Mouse (Mus musculus) Patski (cell line): ENCODE data around the gene St8sia2. TPM values are rescaled to one million over a fixed set of nuclear protein-coding genes. Genes with fewer than 3 reads are reported as not detected.
A peak's percentile ranks its signal among the peaks of the same experiment; 100 is the strongest.

Experiments used
- ATAC-seq: fragments of 100-300 bp; one replicate; pipeline ENCODE4 v1.8.0; 2021
- CTCF ChIA-PET: fragments of 350-600 bp; sonication (Branson Sonifier 250); formaldehyde crosslinking; loops from one replicate; lab custom pipeline; 2022; ENCODE audit warnings: inconsistent platforms; lab: Charles Lee
- POLR2A ChIA-PET: fragments of 350-600 bp; sonication (Branson Sonifier 250); formaldehyde crosslinking; loops from one replicate; lab custom pipeline; 2022; ENCODE audit warnings: antibody characterized with exemption, inconsistent platforms; lab: Charles Lee
- DNase-seq: peaks from one replicate; pipeline ENCODE4 v3.0.0-alpha.2; 2011; ENCODE audit warnings: low read depth, low spot score
- H3K27me3 ChIP-seq: fragments of 371-371 bp; one replicate; pipeline ENCODE4 v1.5.1; 2021
- CTCF ChIP-seq: fragments of 100-300 bp; IDR thresholded peaks from one replicate; pipeline ENCODE4 v1.5.1; 2021
- in situ Hi-C: fragments of 300-500 bp; cut with MboI; formaldehyde crosslinking; loops from 3 replicates; pipeline ENCODE4 v1.11.1; 2018; ENCODE audit warnings: low pct_unique_long_range_greater_than_20kb, mixed read lengths
- polyA plus RNA-seq: library from polyadenylated mRNA; unstranded; gene quantifications from one replicate; pipeline ENCODE4 v1.2.3, GENCODE M21; 2021

The St8sia2 gene
- polyA plus RNA-seq = 5.4 TPM

- in situ Hi-C loops = loop anchor here (5.0 kb wide), 1 partner anchor 344 kb away; no protein-coding TSS in a partner anchor
- no peak for TF ChIP-seq CTCF
- peaks cover 4% of the 10 kb centered on the region for H3K27me3 ChIP-seq
- CTCF ChIA-PET = interaction anchor here (1.6 kb wide), 1 partner anchor 340 kb away, joined by 4 read pairs; no protein-coding TSS in a partner anchor
- DNase-seq (no peak), ATAC-seq (peak; percentile 66)
- POLR2A ChIA-PET = interaction anchor here (1.7 kb wide), 1 partner anchor 25 kb away, joined by 4 read pairs; no protein-coding TSS in a partner anchor
These were observed at the start of gene St8sia2 for GRCm38 (mm10) chr7:74013601-74014175. Gene St8sia2 (minus strand): TSS chr7:74013690.

- DNase-seq (no peak), ATAC-seq (no peak)
- ChIA-PET CTCF (no interaction called here), POLR2A (no interaction called here)
- TF ChIP-seq CTCF = no peak
- no peaks in the 10 kb centered on the region for H3K27me3 ChIP-seq
- in situ Hi-C loops = loop anchor here (5.0 kb wide), 1 partner anchor 99 kb away; no protein-coding TSS in a partner anchor
These were observed 47.6 kb upstream of the St8sia2 start for GRCm38 (mm10) chr7:74061076-74061475.

GRCm38 (mm10) chr7:74060306-74060946 lies 46.9 kb upstream of the St8sia2 start:
- ChIA-PET CTCF (interaction anchor here (1.9 kb wide), 1 partner anchor 12 kb away, joined by 4 read pairs; no protein-coding TSS in a partner anchor), POLR2A (no interaction called here)
- in situ Hi-C loops = loop anchor here (5.0 kb wide), 1 partner anchor 98 kb away; no protein-coding TSS in a partner anchor
- H3K27me3 ChIP-seq = no peaks in the 10 kb centered on the region
- no peak for TF ChIP-seq CTCF
- ATAC-seq (peak; percentile 91), DNase-seq (peak; percentile 95)

GRCm38 (mm10) chr7:74059684-74060083 lies 46.2 kb upstream of the St8sia2 start:
- in situ Hi-C loops = loop anchor here (5.0 kb wide), 1 partner anchor 97 kb away; no protein-coding TSS in a partner anchor
- ATAC-seq (no peak), DNase-seq (no peak)
- TF ChIP-seq CTCF = no peak
- ChIA-PET POLR2A (no interaction called here), CTCF (interaction anchor here (1.9 kb wide), 1 partner anchor 12 kb away, joined by 4 read pairs; no protein-coding TSS in a partner anchor)
- no peaks in the 10 kb centered on the region for H3K27me3 ChIP-seq

GRCm38 (mm10) chr7:74055753-74056152 lies 42.3 kb upstream of the St8sia2 start:
- TF ChIP-seq CTCF = no peak
- CTCF ChIA-PET = interaction anchor here (0.9 to 2.2 kb wide), 3 partner anchors 11 to 51 kb away, joined by 3 to 7 read pairs (median 5); no protein-coding TSS in a partner anchor
- ATAC-seq = no peak
- in situ Hi-C loops = no loop called here
- no peak for DNase-seq
- POLR2A ChIA-PET = no interaction called here
- H3K27me3 ChIP-seq = no peaks in the 10 kb centered on the region

- ATAC-seq = no peak
- POLR2A ChIA-PET = no interaction called here
- CTCF ChIA-PET = interaction anchor here (1.2 kb wide), 1 partner anchor 12 kb away, joined by 4 read pairs; no protein-coding TSS in a partner anchor
- in situ Hi-C loops = loop anchor here (10.0 kb wide), 2 partner anchors 127 to 297 kb away; no protein-coding TSS in a partner anchor
- no peaks in the 10 kb centered on the region for H3K27me3 ChIP-seq
- DNase-seq = no peak
- no peak for TF ChIP-seq CTCF
These were observed 34.1 kb upstream of the St8sia2 start for GRCm38 (mm10) chr7:74047591-74047990.

GRCm38 (mm10) chr7:74045166-74045957 lies 31.9 kb upstream of the St8sia2 start:
- ChIA-PET CTCF (interaction anchor here (1.1 to 2.1 kb wide), 2 partner anchors 10 to 22 kb away, joined by 4 to 7 read pairs; no protein-coding TSS in a partner anchor), POLR2A (no interaction called here)
- in situ Hi-C loops = loop anchor here (10.0 kb wide), 2 partner anchors 129 to 299 kb away; no protein-coding TSS in a partner anchor
- DNase-seq (no peak), ATAC-seq (no peak)
- no peak for TF ChIP-seq CTCF
- H3K27me3 ChIP-seq = no peaks in the 10 kb centered on the region

GRCm38 (mm10) chr7:74043562-74044138 lies 30.2 kb upstream of the St8sia2 start:
- peak; percentile 28 for TF ChIP-seq CTCF
- peak; percentile 87 for DNase-seq
- CTCF ChIA-PET = interaction anchor here (0.9 to 2.1 kb wide), 5 partner anchors 8 to 24 kb away, joined by 3 to 7 read pairs (median 4); no protein-coding TSS in a partner anchor
- in situ Hi-C loops = loop anchor here (10.0 kb wide), 2 partner anchors 131 to 301 kb away; no protein-coding TSS in a partner anchor
- H3K27me3 ChIP-seq = no peaks in the 10 kb centered on the region
- POLR2A ChIA-PET = no interaction called here
- ATAC-seq = peak; percentile 95

- peak; percentile 77 for TF ChIP-seq CTCF
- DNase-seq (no peak), ATAC-seq (no peak)
- ChIA-PET CTCF (interaction anchor here (1.1 to 1.4 kb wide), 3 partner anchors 11 to 41 kb away, joined by 3 to 7 read pairs (median 3); no protein-coding TSS in a partner anchor), POLR2A (interaction anchor here (0.7 kb wide), 1 partner anchor 12 kb away, joined by 3 read pairs; no protein-coding TSS in a partner anchor)
- peaks cover 3% of the 10 kb centered on the region for H3K27me3 ChIP-seq
- in situ Hi-C loops = no loop called here
These were observed 11.5 kb upstream of the St8sia2 start for GRCm38 (mm10) chr7:74025007-74025406.
